Mouse (Mus musculus) olfactory bulb, adult 2 months (tissue): Measurements from ENCODE around the gene Tbc1d25.

Experiments
- CTCF ChIP-seq: fragments of 200-500 bp; IDR thresholded peaks from 2 replicates; pipeline ENCODE4 v1.5.1; 2012; ENCODE audit warnings: low read depth, mild to moderate bottlenecking, low read length, moderate library complexity; ENCODE audit not compliant: insufficient read depth
- POLR2A ChIP-seq: fragments of 200-500 bp; IDR thresholded peaks from 2 replicates; pipeline ENCODE4 v1.6.1; 2012; ENCODE audit warnings: mild to moderate bottlenecking, low read depth, low read length, moderate library complexity; ENCODE audit not compliant: insufficient read depth

GRCm38 (mm10) chrX:8178871-8179270 lies 2.9 kb upstream of the Tbc1d25 start:
- TF ChIP-seq POLR2A (no peak), CTCF (no peak)
